Mouse (Mus musculus): ENCODE measurements around the gene Gpatch2. TPM values are rescaled to one million over a fixed set of nuclear protein-coding genes. Genes with fewer than 3 reads are reported as not detected.

Gpatch2 gene
- polyA plus RNA-seq, 1 experiment = 5.3 TPM

GRCm38 (mm10) chr1:187400834-187401233 is 185.5 kb downstream of the Gpatch2 start:
- no peaks in the 10 kb centered on the region for H3K36me3 ChIP-seq (ENCODE audit: control insufficient read depth, insufficient read depth)
- no peaks in the 10 kb centered on the region for H3K27me3 ChIP-seq (ENCODE audit: control insufficient read depth, insufficient read depth, insufficient read length)
- H3K4me3 ChIP-seq = no peak overlapping the region
- H3K79me2 ChIP-seq (ENCODE audit: control insufficient read depth, insufficient read depth) = no peaks in the 10 kb centered on the region
- TF ChIP-seq TCF3 (IDR thresholded peaks at IDR 0.05; ENCODE audit: insufficient read length, low read depth) (no peak), USF1 (IDR thresholded peaks at IDR 0.05; ENCODE audit: low read depth) (no peak), POLR2AphosphoS2 (IDR thresholded peaks at IDR 0.05; ENCODE audit: insufficient read length, low read depth) (no peak), POLR2A (IDR thresholded peaks at IDR 0.05; ENCODE audit: insufficient read length, low read depth) (no peak), MAX (IDR thresholded peaks at IDR 0.05; ENCODE audit: low read depth) (no peak), CEBPB (IDR thresholded peaks at IDR 0.05; ENCODE audit: insufficient read depth, poor library complexity, severe bottlenecking) (no peak), MYOD1 (IDR thresholded peaks at IDR 0.05; ENCODE audit: control insufficient read depth in 1 of 3, insufficient read length in 2 of 3, low read depth in 2 of 3) (no peak), MYOG (IDR thresholded peaks at IDR 0.05; ENCODE audit: control insufficient read depth in 1 of 3, insufficient read depth in 1 of 3, insufficient read length in 2 of 3, low read depth in 2 of 3) (no peak), SRF (IDR thresholded peaks at IDR 0.05; ENCODE audit: control insufficient read depth, insufficient read length, low read depth) (no peak), REST (IDR thresholded peaks at IDR 0.05; ENCODE audit: insufficient read depth, insufficient read length) (no peak), E2F4 (IDR thresholded peaks at IDR 0.05; ENCODE audit: insufficient read depth) (no peak), TCF12 (IDR thresholded peaks at IDR 0.05; ENCODE audit: insufficient read depth, poor library complexity, severe bottlenecking) (no peak)
- no peak overlapping the region for H3ac ChIP-seq (ENCODE audit: control insufficient read depth, insufficient read length)
- no peak overlapping the region for H3K4me2 ChIP-seq (ENCODE audit: low read depth)

Other genes starting within 250 kb of the Gpatch2 start
- not detected for gene D1Pas1, start 248.1 kb upstream of the Gpatch2 start, polyA plus RNA-seq (2012; fragmentation: generic; extraction: Trizol)
- gene Spata17, start within 50 bp of the Gpatch2 start, polyA plus RNA-seq (2012; fragmentation: generic; extraction: Trizol) = 0.05 TPM

Data from myocyte (in vitro differentiated cells).